Mouse (Mus musculus) stomach, postnatal 0 days (tissue): ENCODE data around the gene Ccdc107.

ENCODE experiments used
- CTCF ChIP-seq: IDR thresholded peaks from 2 replicates; pipeline ENCODE4 v1.5.1; 2016; ENCODE audit warnings: antibody characterized with exemption, low read depth, mild to moderate bottlenecking, moderate library complexity
- EP300 ChIP-seq: optimal IDR thresholded peaks from 2 replicates; pipeline ENCODE3; 2016; ENCODE audit warnings: antibody characterized with exemption

DNA sequence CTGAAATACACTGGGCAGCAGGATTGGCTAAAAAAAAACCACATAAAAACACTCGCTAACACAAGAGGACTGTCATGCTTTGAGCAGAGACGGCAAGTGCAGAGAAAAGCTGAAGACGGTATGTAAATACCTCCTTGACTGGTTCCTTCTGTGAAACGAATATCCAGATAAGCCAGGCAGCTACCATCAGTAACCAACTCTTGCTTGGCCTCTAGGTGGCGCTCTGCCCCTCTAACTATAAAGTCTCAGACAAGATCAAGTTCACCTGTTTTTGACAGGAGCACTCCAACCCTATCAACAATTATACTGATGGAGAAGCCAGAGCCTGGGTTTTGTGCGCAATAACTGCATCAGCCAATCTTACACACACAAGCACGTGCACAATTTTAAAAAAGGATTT, 37.9 kb downstream of the Ccdc107 start:
- peak; percentile 91 for TF ChIP-seq CTCF
- TF ChIP-seq EP300 = no peak
